Mouse (Mus musculus) intestine, embryonic 16.5 days (tissue): ENCODE data around the gene Slc2a3. TPM values are rescaled to one million over a fixed set of nuclear protein-coding genes. Genes with fewer than 3 reads are reported as not detected.

ENCODE experiments used
- ATAC-seq: fragments of 200-750 bp; cut with Nextera tagmentation; 2 replicates; pipeline ENCODE4 v1.8.0; 2017; ENCODE audit warnings: moderate TSS enrichment, moderate library complexity
- H3K27ac ChIP-seq: fragments of 300-500 bp; sonication (generic); 2 replicates; pipeline ENCODE4 v1.5.1; 2014; ENCODE audit warnings: mild to moderate bottlenecking, low read length
- H3K27me3 ChIP-seq: fragments of 300-500 bp; sonication (generic); replicated peaks from 2 replicates; pipeline ENCODE4 v1.6.1; 2014; ENCODE audit warnings: low read length, control low read depth, mixed read lengths; ENCODE audit not compliant: control insufficient read depth, insufficient read depth
- H3K36me3 ChIP-seq: fragments of 300-500 bp; sonication (generic); 2 replicates; pipeline ENCODE4 v1.6.1; 2014; ENCODE audit warnings: low read length, control low read depth; ENCODE audit not compliant: control insufficient read depth, insufficient read depth
- H3K4me1 ChIP-seq: fragments of 300-500 bp; sonication (generic); 2 replicates; pipeline ENCODE4 v1.6.1; 2014; ENCODE audit warnings: low read length, control low read depth, mixed read lengths; ENCODE audit not compliant: control insufficient read depth, insufficient read depth
- H3K4me2 ChIP-seq: fragments of 300-500 bp; sonication (generic); 2 replicates; pipeline ENCODE4 v1.6.1; 2014; ENCODE audit warnings: low read depth, low read length, control low read depth
- H3K4me3 ChIP-seq: fragments of 300-500 bp; sonication (generic); 2 replicates; pipeline ENCODE4 v1.5.1; 2014; ENCODE audit warnings: mild to moderate bottlenecking, low read length
- H3K9ac ChIP-seq: fragments of 300-500 bp; sonication (generic); 2 replicates; pipeline ENCODE4 v1.6.1; 2014; ENCODE audit warnings: low read depth, low read length
- H3K9me3 ChIP-seq: fragments of 300-500 bp; sonication (generic); 2 replicates; pipeline ENCODE4 v1.6.1; 2016; ENCODE audit warnings: low read length, control low read depth; ENCODE audit not compliant: control insufficient read depth
- WGBS: fragments of 180-500 bp; shearing (Covaris S2); extraction: QIAGEN DNeasy Blood & Tissue Kit; methylation state at CpG from one replicate; pipeline ENCODE4 v1.1.7; 2014; 5-methylcytosine and 5-hydroxymethylcytosine counted together
- polyA plus RNA-seq: library from polyadenylated mRNA; unstranded; fragments of >200 nt; fragmentation: Nextera tagmentation; extraction: Ambion mirVana; gene quantifications from 2 replicates; pipeline ENCODE4 v1.2.1, GENCODE M21; 2015

Slc2a3 gene
- polyA plus RNA-seq: 8.9 and 9.5 TPM in 2 replicates

- peak; percentile 72 for ATAC-seq
- Histone ChIP-seq H3K27ac (peak within 1 kb of the TSS; percentile 23; the same call in 1 of the 2 replicates), H3K9ac (peak within 1 kb of the TSS; percentile 77), H3K27me3 (no peaks in the 10 kb centered on the region), H3K4me3 (peak within 1 kb of the TSS; percentile 64), H3K9me3 (no peaks in the 10 kb centered on the region), H3K4me1 (peaks cover 3% of the 10 kb centered on the region; the same call in 1 of the 2 replicates), H3K36me3 (no peaks in the 10 kb centered on the region), H3K4me2 (peak within 1 kb of the TSS; percentile 100)
- under 1% methylated on average over 46 of the region's 46 CpGs for WGBS
Measured at GRCm38 (mm10) chr6:122801301-122801800, at the start of gene Slc2a3. TSS of gene Slc2a3 (minus strand) at chr6:122801640.

DNA sequence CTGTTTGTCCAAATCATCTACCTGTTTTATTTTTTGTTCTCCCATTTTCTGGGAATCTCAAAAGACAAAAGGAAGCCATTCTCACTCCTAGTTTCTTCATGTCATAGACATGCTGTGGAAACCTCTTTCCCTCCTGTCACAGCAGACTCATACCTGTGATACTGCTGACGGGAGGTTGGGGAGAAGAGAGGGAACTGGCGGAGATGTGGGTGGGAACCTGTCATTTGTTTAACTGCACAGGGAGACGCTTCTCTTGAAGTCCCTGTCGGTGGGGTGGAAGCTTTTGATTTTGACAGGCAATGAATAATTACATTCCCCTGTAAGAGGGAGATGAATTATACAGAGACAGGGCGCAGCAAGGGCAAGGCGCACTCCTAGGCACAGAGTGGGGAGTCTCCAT, 42.3 kb upstream of the Slc2a3 start:
- H3K4me1 ChIP-seq: no peaks in the 10 kb centered on the region
- H3K9ac ChIP-seq: no peak overlapping the region
- H3K27me3 ChIP-seq: no peaks in the 10 kb centered on the region
- no peaks in the 10 kb centered on the region for H3K9me3 ChIP-seq
- no peak overlapping the region for H3K27ac ChIP-seq
- H3K4me2 ChIP-seq: no peak overlapping the region
- 66% methylated on average over 6 of the region's 6 CpGs for WGBS
- H3K36me3 ChIP-seq: peaks cover 10% of the 10 kb centered on the region; the same call in 1 of the 2 replicates
- H3K4me3 ChIP-seq: no peak overlapping the region
- no peak for ATAC-seq

GRCm38 (mm10) chr6:122837539-122837938, 36.1 kb upstream of the Slc2a3 start:
- no peaks in the 10 kb centered on the region for H3K9me3 ChIP-seq
- no peaks in the 10 kb centered on the region for H3K27me3 ChIP-seq
- H3K9ac ChIP-seq: no peak overlapping the region
- peaks cover 34% of the 10 kb centered on the region for H3K36me3 ChIP-seq
- H3K4me3 ChIP-seq: no peak overlapping the region
- 94% methylated on average over 5 of the region's 5 CpGs for WGBS
- ATAC-seq: no peak
- no peak overlapping the region for H3K27ac ChIP-seq
- H3K4me2 ChIP-seq: no peak overlapping the region
- no peaks in the 10 kb centered on the region for H3K4me1 ChIP-seq

DNA sequence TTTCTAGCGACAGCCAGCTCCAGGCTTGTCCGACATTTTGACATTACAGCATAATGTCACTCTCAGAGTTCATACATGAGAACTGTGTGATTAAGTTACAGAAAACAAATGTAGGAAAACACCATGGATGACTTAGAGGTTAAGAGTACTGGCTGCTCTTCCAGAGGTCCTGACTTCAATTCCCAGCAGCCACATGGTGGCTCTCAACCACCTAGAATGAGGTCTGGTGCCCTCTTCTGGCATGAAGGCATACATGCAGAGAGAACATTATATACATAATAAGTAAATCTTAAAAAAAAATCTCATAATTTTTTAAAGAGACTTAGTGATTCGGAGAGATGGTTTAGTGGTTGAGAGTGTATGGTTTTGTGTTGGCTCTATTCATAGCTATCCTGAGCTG, 35.5 kb upstream of the Slc2a3 start:
- no peaks in the 10 kb centered on the region for H3K4me1 ChIP-seq
- H3K4me2 ChIP-seq: no peak overlapping the region
- H3K36me3 ChIP-seq: peaks cover 34% of the 10 kb centered on the region
- no peak overlapping the region for H3K9ac ChIP-seq
- 97% methylated on average over 3 of the region's 3 CpGs for WGBS
- no peaks in the 10 kb centered on the region for H3K9me3 ChIP-seq
- no peak for ATAC-seq
- no peak overlapping the region for H3K27ac ChIP-seq
- H3K27me3 ChIP-seq: no peaks in the 10 kb centered on the region
- no peak overlapping the region for H3K4me3 ChIP-seq

DNA sequence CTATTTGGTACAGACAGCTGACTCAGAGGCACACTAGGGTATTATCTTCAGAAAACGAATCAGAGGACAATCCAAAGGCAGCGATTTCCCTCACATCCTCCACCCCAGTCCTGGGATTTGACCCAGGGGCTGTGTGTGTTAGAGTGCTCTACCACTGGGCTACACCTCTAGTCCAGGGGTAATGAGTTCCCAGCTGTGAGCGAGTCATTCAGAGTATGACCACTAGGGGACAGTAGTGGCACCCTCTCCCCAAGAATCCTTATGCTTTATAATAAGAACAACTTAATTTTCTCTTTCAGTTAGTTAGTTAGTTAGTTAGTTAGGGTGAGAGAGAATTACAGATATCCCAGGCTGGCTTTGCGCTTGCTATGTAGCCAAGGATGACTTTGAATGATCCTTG, 32.9 kb upstream of the Slc2a3 start:
- no peak overlapping the region for H3K9ac ChIP-seq
- 64% methylated on average over 4 of the region's 4 CpGs for WGBS
- no peaks in the 10 kb centered on the region for H3K9me3 ChIP-seq
- H3K27me3 ChIP-seq: no peaks in the 10 kb centered on the region
- no peak overlapping the region for H3K27ac ChIP-seq
- H3K4me1 ChIP-seq: no peaks in the 10 kb centered on the region
- H3K36me3 ChIP-seq: peaks cover 30% of the 10 kb centered on the region
- no peak overlapping the region for H3K4me3 ChIP-seq
- no peak for ATAC-seq
- no peak overlapping the region for H3K4me2 ChIP-seq

DNA sequence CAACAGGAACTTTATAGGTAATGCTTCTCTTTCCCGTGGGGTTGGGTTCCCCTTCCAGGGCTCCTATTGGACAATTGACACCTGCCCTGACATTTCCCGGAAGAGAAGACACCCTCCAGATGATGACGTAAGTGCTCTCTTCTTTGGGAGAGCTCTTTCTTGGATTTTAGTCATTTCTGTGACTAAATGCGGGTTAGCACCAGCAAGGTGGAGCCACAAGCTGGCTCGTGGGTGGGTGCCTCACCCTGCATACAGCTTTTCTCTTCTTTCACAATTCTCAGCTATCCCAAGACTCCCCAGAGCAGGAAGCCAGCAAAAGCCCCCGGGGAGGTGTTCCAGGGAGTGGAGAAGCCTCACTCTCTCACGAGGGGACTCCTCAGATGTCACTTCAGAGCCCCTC, 31.4 kb upstream of the Slc2a3 start:
- 86% methylated on average over 7 of the region's 7 CpGs for WGBS
- ATAC-seq: no peak
- Histone ChIP-seq H3K4me3 (no peak overlapping the region), H3K4me2 (no peak overlapping the region), H3K27me3 (no peaks in the 10 kb centered on the region), H3K4me1 (no peaks in the 10 kb centered on the region), H3K27ac (no peak overlapping the region), H3K9ac (no peak overlapping the region), H3K36me3 (peaks cover 25% of the 10 kb centered on the region), H3K9me3 (no peaks in the 10 kb centered on the region)

DNA sequence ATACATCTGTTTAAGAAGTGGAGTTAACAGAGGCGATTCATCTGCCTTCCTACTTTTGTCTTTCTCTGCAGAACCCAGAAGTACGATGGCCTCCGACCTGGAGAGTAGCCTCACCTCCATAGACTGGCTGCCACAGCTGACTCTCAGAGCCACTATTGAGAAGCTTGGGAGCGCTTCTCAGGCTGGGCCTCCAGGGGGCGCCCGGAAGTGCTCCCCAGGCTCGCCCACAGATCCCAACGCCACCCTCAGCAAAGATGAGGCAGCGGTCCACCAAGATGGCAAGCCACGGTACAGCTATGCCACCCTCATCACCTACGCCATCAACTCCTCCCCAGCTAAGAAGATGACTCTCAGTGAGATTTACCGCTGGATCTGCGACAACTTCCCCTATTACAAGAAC, 26.6 kb upstream of the Slc2a3 start:
- Histone ChIP-seq H3K4me1 (peaks cover 21% of the 10 kb centered on the region), H3K4me2 (no peak overlapping the region), H3K4me3 (no peak overlapping the region), H3K9ac (no peak overlapping the region), H3K27me3 (no peaks in the 10 kb centered on the region), H3K9me3 (no peaks in the 10 kb centered on the region), H3K27ac (no peak overlapping the region), H3K36me3 (0 out of 2 replicates have a peak, but pooled peaks cover 1% of the 10 kb centered on the region)
- WGBS: 50% methylated on average over 13 of the region's 13 CpGs
- no peak for ATAC-seq

GRCm38 (mm10) chr6:122825923-122826742, 24.7 kb upstream of the Slc2a3 start:
- H3K4me1 ChIP-seq: peaks cover 31% of the 10 kb centered on the region

DNA sequence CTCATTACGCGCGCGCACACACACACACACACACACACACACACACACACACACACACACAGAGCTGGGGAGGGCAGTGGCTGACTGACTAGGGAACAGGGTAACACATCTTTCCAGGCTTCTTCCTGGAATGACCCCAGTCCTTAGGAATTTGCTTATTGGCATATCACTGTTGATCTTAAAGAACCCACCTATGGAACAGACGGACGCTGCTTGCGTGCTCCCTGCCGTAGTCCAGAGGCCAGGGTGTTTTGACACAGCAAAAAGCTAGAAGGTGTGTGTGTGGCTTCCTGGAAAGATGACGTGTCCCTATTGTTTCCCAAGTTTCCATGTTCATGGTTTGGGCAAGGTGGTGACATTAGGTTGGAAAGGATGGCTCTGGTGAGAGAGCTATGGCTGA, 23.7 kb upstream of the Slc2a3 start:
- Histone ChIP-seq H3K4me1 (peaks cover 38% of the 10 kb centered on the region), H3K4me3 (no peak overlapping the region), H3K27ac (no peak overlapping the region), H3K9me3 (no peaks in the 10 kb centered on the region), H3K36me3 (no peaks in the 10 kb centered on the region), H3K9ac (no peak overlapping the region; the same call in 1 of the 2 replicates), H3K4me2 (no peak overlapping the region), H3K27me3 (no peaks in the 10 kb centered on the region)
- 88% methylated on average over 9 of the region's 9 CpGs for WGBS
- ATAC-seq: no peak

More at GRCm38 (mm10) chr6:122825923-122826742, 24.7 kb upstream of the Slc2a3 start:
- Histone ChIP-seq H3K9me3 (no peaks in the 10 kb centered on the region), H3K27me3 (no peaks in the 10 kb centered on the region), H3K4me2 (peak overlapping the region; percentile 90), H3K4me3 (peak overlapping the region; percentile 51), H3K36me3 (no peaks in the 10 kb centered on the region), H3K9ac (peak overlapping the region; percentile 73), H3K27ac (peak overlapping the region; percentile 65)
- 3% methylated on average over 29 of the region's 29 CpGs for WGBS
- peak; percentile 95 for ATAC-seq
